Mouse (Mus musculus) kidney, adult 18-20 months (tissue): Measurements from ENCODE around the gene Adprm.
"Not testable (repeated sequence)": the region's sequence is repeated elsewhere in the genome, so short reads cannot be mapped to it uniquely, and the experiment has no call there.

Source experiments
- DNase-seq: peaks from one replicate; pipeline ENCODE4 v3.0.0; 2021

Gene Adprm

GRCm38 (mm10) chr11:67075036-67075435 is 22.6 kb upstream of the Adprm start:
- DNase-seq, result no peak

- no peak for DNase-seq
Measured at GRCm38 (mm10) chr11:67072615-67073130, 20.3 kb upstream of the Adprm start.

GRCm38 (mm10) chr11:67067741-67068140 is 15.3 kb upstream of the Adprm start:
- DNase-seq, result no peak

DNA sequence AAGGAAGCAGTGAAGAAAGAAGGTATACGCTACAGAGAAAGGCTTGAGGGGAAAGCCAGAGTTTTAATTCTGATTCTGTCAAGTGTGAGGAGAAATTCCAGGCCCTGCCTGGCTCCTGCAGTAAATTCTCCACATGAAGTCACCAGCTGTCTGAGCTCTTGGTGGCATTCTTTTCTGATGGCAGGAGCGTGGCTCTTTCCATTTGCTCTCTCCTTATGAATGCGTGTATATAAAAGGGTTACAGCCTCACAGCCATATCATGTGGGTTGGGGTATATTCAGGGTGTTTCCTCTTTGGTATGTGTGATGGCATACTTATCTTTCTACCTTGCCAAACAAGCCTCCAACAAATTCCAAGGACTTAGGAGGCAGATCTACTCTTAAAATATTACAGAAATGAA is 10.3 kb upstream of the Adprm start:
- DNase-seq, result no peak

GRCm38 (mm10) chr11:67061311-67061710 is 8.9 kb upstream of the Adprm start:
- DNase-seq, result no peak

- no peak for DNase-seq
Measured at GRCm38 (mm10) chr11:67054754-67055365, 2.5 kb upstream of the Adprm start.

DNA sequence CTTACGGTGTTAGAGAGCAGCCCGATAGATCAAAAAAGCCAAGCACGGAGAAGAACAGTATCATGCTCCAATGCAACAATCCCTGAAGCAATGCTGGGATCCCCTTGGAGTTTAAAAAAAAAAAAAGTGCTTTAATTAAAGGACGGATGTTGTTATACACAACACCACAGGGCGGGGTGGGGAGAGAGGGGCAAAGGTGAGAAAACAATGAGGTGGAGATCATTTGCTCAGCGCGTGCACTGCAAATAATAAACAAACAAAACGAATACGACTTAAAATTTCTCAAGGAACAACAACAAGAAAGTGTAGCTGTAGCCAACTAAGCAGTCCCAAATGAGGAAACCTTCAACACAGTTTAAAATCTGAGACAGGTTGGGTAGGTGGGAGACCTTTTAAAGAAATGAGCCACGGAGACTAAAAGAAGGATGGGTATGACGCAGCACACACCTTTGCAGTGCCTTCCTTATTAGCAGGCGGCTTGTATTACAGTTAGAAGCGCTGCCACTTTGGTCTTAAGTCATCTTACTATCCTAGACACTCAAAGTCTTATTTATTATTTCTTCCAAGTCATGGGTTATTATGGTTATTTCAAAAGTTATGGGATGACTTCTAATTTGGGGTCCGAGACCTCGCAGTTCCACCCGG is 596 bp downstream of the Adprm start:
- peak; percentile 12 for DNase-seq

- DNase-seq, result no peak
Measured at GRCm38 (mm10) chr11:67049256-67049655, 3.1 kb downstream of the Adprm start.

DNA sequence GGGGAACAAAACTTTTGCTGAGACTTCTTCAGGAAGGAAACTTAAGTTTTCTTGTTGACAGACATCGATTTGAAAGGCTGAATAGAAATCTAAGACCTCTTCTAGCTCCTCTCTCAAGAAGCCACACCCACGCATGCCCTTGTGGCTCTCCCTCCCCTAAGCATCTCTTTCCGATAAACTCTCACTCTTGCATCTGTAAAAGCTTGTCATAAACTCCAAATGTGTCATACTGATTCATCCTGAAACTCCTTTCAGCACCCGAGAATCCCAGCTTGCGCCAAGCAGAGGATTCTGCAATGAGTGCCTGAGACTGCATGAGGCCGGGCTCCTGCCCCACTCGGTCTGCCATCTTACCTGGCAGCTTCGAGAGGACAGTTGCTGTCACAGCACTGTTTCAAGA is 3.9 kb downstream of the Adprm start:
- DNase-seq, result no peak

DNA sequence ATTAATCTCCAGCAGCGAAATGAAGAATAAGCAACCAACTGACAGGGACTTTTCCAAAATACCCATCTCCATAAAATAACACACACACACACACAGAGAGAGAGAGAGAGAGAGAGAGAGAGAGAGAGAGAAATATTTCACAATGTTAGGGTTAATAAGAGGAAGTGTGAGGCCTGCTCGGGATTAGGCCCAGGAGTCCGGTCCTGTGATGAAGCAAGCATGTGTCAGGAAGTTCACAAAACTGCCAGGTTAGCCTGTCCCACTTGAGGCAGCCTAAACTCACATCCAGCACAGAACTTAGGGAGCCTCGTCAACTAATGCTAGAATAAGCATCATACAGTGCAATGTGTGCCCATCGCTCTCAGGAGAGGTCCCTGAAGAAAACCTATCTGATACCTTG is 5.2 kb downstream of the Adprm start:
- no peak for DNase-seq

DNA sequence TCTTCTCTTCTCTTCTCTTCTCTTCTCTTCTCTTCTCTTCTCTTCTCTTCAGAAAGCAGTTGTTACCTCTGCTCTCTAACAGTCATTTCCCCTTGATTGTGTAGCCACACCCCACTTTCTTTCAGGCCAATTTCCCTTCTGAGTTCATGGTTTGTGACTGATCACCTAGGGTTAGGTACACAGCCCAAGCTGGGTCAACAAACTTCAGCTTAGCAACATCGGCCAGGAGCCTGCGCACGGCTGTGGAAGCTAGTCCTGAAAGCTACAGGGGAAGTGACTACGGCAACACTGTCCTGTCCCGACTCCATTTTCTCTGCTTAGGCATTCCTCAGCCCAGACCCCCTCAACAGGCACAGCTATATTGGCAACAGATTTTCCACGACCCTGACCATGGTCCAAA is 7.4 kb downstream of the Adprm start:
- no peak for DNase-seq

GRCm38 (mm10) chr11:67043007-67043406 is 9.4 kb downstream of the Adprm start:
- no peak for DNase-seq

DNA sequence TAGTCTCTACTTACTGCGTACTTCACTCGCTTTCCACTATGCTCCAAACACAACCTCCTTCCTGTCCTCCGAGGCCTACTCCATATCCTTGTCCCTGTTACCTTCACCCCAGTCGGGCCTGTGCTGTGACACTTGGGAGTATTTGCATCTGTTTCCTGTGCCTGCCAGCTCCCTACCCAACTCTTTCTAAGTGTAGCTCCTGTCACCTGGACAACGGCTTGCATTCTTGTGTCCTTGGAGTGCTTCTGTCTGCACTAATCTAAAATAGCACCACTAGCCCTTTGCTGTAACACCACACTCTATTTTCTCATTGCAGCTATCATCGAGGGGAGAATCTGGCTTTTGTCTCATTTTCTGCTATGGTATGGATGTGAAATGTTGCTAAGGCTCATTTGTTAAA is 11.9 kb downstream of the Adprm start:
- no peak for DNase-seq

DNA sequence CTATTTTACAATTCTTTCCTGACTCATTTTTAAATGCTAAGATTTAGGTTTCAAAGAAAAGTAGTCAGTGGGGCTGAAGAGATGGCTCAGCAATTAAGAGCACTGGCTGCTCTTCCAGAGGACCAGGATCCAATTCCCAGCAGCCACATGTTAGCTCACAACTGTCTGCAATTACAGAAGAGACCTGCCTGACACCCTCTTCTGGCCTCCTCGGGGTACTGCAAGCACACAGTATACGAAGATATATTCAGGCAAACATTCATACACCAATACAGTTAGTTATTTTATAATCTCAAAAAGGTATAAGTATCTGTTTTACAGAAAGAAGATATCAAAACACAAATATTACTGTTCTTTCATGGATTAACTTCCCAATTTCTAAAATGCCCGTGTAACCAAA is 12.6 kb downstream of the Adprm start:
- DNase-seq, result no peak

GRCm38 (mm10) chr11:67036892-67037291 is 15.5 kb downstream of the Adprm start:
- DNase-seq, result no peak

DNA sequence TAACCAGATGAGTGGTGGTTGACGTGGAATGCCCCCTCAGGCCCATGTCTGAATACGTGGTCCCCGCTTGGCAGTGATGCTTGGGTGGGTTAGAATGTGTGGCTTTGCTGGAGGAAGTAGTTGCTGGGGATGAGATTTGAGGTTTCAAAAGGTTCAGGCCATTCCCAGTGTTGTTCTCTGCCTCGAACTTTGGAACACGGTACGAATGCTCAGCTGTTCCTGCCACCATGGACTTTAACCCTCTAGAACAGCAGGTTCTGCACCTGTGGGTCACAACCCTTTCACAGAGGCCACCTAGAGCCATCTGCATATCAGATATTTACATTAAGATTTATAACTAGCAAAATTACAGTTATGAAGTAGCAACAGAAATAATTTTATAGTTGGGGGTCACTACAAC is 16.2 kb downstream of the Adprm start:
- peak; percentile 44 for DNase-seq

DNA sequence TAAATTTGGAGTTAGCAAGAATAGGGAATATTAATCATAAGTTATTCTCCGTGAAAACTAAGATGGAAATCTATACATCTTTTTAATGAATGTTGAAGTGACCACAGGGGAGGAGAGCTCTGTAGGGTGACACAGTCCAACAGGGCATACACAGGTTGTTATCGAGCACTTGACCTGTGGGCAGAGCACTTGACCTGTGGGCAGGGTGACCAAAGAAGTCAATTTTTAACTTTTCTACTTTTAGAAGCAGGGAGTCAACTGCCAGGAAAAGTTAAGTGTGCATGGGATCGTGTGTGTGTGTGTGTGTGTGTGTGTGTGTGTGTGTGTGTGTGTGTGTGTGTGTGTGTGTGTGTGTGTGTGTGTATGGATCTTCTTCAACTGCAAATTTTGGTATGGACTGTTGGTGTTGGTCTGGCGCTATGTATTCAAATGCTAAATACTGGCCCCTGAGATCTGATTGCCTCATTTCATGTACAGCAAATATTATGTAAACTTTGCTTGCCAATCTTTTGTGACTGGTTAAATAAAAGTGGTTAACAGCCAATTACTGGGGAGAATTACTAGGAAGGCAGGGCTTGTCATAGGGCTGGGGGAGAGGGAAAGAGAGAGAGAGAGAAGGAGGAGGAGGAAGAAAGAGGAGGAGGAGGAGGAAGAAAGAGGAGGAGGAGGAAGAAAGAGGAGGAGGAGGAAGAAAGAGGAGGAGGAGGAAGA is 17.5 kb downstream of the Adprm start:
- peak; percentile 51 for DNase-seq

GRCm38 (mm10) chr11:67031603-67031915 is 20.8 kb downstream of the Adprm start:
- DNase-seq, result no peak

GRCm38 (mm10) chr11:67030904-67031602 is 21.3 kb downstream of the Adprm start:
- DNase-seq, result no peak

DNA sequence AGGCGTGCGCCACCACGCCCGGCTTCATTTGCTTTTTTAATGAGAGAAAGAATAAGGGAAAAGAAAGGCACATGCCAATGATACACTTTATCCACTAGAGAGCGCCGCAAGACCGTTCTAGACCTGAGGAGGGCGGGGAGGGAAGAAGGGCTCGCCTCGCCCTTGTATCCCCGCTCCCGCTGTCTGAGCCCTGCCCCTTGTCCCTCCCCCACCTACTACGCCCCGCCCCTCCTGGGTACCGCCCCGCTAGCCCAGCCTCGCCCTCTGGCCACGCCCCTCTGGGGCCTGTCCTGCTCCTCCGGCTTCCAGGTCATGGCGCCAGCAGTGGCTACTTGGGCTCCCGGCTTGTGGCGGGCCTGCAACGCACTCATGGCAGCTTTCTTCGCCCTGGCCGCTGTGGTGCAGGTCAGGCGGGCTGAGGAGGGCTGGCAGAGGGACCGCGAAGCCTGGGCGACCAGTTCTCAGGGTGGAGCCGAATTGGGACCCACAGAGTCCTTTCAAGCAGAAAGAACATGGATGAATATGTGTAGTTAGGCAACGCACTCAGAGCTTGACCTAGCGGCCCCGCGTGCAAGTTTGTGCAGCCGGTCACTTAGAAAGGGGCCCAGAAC is 27.4 kb downstream of the Adprm start, which contains the start of gene Tmem220:
Tmem220 (plus strand) TSS at position 288 of the 611 bp plus-strand sequence.
- DNase-seq, result peak; percentile 94

DNA sequence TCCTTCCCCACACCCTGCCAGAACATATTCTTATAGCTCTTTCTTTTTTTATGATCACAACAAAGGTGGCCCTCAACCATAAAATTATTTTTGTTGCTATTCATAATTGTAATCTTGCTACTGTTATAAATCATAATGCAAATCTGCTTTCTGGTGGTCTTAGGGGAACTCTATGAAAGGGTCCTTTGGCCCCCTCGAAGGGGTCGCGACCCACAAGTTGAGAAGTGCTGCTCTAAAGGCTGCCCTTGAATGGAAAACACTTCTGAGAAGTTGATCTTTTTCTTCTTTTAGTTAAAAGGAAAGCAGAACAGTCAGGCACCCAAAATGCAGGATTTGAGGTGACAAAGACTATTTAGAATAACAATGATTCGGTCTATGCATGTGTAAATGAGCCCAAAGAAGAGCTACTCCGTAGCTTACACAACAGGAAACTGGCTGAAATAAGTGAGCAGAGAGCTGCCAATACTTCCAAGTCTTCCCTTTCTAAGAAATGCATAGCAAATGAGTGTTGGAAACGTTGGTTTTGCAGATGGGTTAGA is 28.5 kb downstream of the Adprm start:
- DNase-seq, result no peak

DNA sequence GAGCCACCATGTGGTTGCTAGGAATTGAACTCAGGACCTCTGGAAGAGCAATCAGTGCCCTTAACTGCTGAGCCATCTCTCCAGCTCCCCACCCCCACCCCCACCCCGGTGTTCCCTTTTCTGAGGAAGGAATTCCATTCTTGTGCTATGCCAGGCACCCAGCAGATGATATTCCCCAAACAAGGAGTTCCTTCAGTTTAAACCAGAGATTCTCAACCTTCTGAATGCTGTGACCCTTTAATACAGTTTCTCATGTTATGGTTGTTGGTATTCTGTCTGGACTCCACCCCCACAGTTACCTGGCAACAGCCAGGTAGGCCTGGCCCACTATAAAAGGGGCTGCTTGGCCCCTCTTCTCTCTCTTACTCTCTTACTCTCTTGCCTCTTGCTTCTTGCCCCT is 29.2 kb downstream of the Adprm start:
- not testable (repeated sequence) for DNase-seq
